Mouse (Mus musculus) limb, embryonic 13.5 days (tissue): ENCODE results near the gene Marveld2. TPM values are rescaled to one million over a fixed set of nuclear protein-coding genes. Genes with fewer than 3 reads are reported as not detected.

Experiments
- ATAC-seq: fragments of 200-750 bp; cut with Nextera tagmentation; 2 replicates; pipeline ENCODE4 v1.8.0; 2017; ENCODE audit warnings: low read depth, moderate number of reproducible peaks, moderate TSS enrichment; ENCODE audit not compliant: low FRiP score
- H3K27ac ChIP-seq: fragments of 300-500 bp; sonication (generic); 2 replicates; pipeline ENCODE4 v1.5.1; 2015; ENCODE audit warnings: inconsistent platforms, mild to moderate bottlenecking, moderate library complexity
- H3K27me3 ChIP-seq: fragments of 300-500 bp; sonication (generic); 2 replicates; pipeline ENCODE4 v1.6.1; 2015; ENCODE audit warnings: mild to moderate bottlenecking, inconsistent platforms
- H3K36me3 ChIP-seq: fragments of 300-500 bp; sonication (generic); 2 replicates; pipeline ENCODE4 v1.6.1; 2015; ENCODE audit warnings: inconsistent platforms, mild to moderate bottlenecking, moderate library complexity
- H3K4me1 ChIP-seq: fragments of 300-500 bp; sonication (generic); 2 replicates; pipeline ENCODE4 v1.6.1; 2015; ENCODE audit warnings: inconsistent platforms
- H3K4me2 ChIP-seq: fragments of 300-500 bp; sonication (generic); replicated peaks from 2 replicates; pipeline ENCODE4 v1.6.1; 2015; ENCODE audit warnings: inconsistent platforms, mild to moderate bottlenecking, moderate library complexity
- H3K4me3 ChIP-seq: fragments of 300-500 bp; sonication (generic); 2 replicates; pipeline ENCODE4 v1.5.1; 2015; ENCODE audit warnings: moderate library complexity, mild to moderate bottlenecking, inconsistent platforms
- H3K9ac ChIP-seq: fragments of 300-500 bp; sonication (generic); 2 replicates; pipeline ENCODE4 v1.6.1; 2015; ENCODE audit warnings: mild to moderate bottlenecking, inconsistent platforms
- H3K9me3 ChIP-seq: fragments of 300-500 bp; sonication (generic); 2 replicates; pipeline ENCODE4 v1.6.1; 2016; ENCODE audit warnings: inconsistent platforms
- WGBS: fragments of 180-500 bp; shearing (Covaris S2); methylation state at CpG from one replicate; pipeline ENCODE4 v1.1.7; 2015; 5-methylcytosine and 5-hydroxymethylcytosine counted together
- polyA plus RNA-seq: library from polyadenylated mRNA; unstranded; fragments of >200 nt; fragmentation: Nextera tagmentation; extraction: Ambion mirVana; gene quantifications from 2 replicates; pipeline ENCODE4 v1.2.1, GENCODE M21; 2015

Marveld2 gene
- polyA plus RNA-seq, 1 experiment from 2014 or later = 4.0 TPM

GRCm38 (mm10) chr13:100553042-100553437, 63.7 kb downstream of the Marveld2 start:
- peaks cover 62% of the 10 kb centered on the region for H3K27me3 ChIP-seq
- no peaks in the 10 kb centered on the region for H3K36me3 ChIP-seq
- no peaks in the 10 kb centered on the region for H3K9me3 ChIP-seq
- peaks cover 21% of the 10 kb centered on the region for H3K4me1 ChIP-seq
- 6% methylated on average over 12 of the region's 12 CpGs for WGBS
- peak overlapping the region; percentile 64 for H3K4me3 ChIP-seq
- no peak overlapping the region for H3K27ac ChIP-seq
- ATAC-seq = no peak
- no peak overlapping the region for H3K9ac ChIP-seq
- H3K4me2 ChIP-seq = peak overlapping the region; percentile 100

- Histone ChIP-seq H3K9me3 (no peaks in the 10 kb centered on the region), H3K9ac (peak within 1 kb of the TSS; percentile 62), H3K27me3 (peaks cover 62% of the 10 kb centered on the region), H3K4me3 (peak within 1 kb of the TSS; percentile 64), H3K27ac (no peak within 1 kb of the TSS), H3K4me1 (peaks cover 21% of the 10 kb centered on the region), H3K4me2 (peak within 1 kb of the TSS; percentile 100), H3K36me3 (no peaks in the 10 kb centered on the region)
- peak; percentile 78; the same call in 1 of the 2 replicates for ATAC-seq
- under 1% methylated on average over 43 of the region's 45 CpGs for WGBS
Measured at GRCm38 (mm10) chr13:100552369-100553041, 64.3 kb downstream of the Marveld2 start, which contains the start of gene Ocln. Ocln (minus strand) TSS chr13:100552718.

GRCm38 (mm10) chr13:100552009-100552368, 64.8 kb downstream of the Marveld2 start:
- peak overlapping the region; percentile 64 for H3K4me3 ChIP-seq
- under 1% methylated on average over 33 of the region's 35 CpGs for WGBS
- H3K9ac ChIP-seq = peak overlapping the region; percentile 62
- H3K4me1 ChIP-seq = peaks cover 21% of the 10 kb centered on the region
- no peaks in the 10 kb centered on the region for H3K9me3 ChIP-seq
- ATAC-seq = no peak
- no peaks in the 10 kb centered on the region for H3K36me3 ChIP-seq
- H3K4me2 ChIP-seq = peak overlapping the region; percentile 100
- H3K27me3 ChIP-seq = peaks cover 62% of the 10 kb centered on the region
- no peak overlapping the region for H3K27ac ChIP-seq

GRCm38 (mm10) chr13:100551371-100552008, 65.3 kb downstream of the Marveld2 start:
- no peak overlapping the region for H3K27ac ChIP-seq

GRCm38 (mm10) chr13:100547269-100547668, 69.5 kb downstream of the Marveld2 start:
- Histone ChIP-seq H3K4me2 (no peak overlapping the region), H3K27me3 (peaks cover 30% of the 10 kb centered on the region), H3K4me3 (no peak overlapping the region), H3K4me1 (peaks cover 12% of the 10 kb centered on the region), H3K9me3 (peaks cover 4% of the 10 kb centered on the region; the same call in 1 of the 2 replicates), H3K9ac (no peak overlapping the region), H3K36me3 (no peaks in the 10 kb centered on the region), H3K27ac (no peak overlapping the region)
- WGBS = 81% methylated on average over 5 of the region's 5 CpGs
- no peak for ATAC-seq

More at GRCm38 (mm10) chr13:100551371-100552008, 65.3 kb downstream of the Marveld2 start:
- Histone ChIP-seq H3K9ac (peak overlapping the region; percentile 62), H3K27me3 (peaks cover 62% of the 10 kb centered on the region), H3K4me2 (peak overlapping the region; percentile 100), H3K9me3 (peaks cover 1% of the 10 kb centered on the region; the same call in 1 of the 2 replicates), H3K4me3 (peak overlapping the region; percentile 64), H3K4me1 (peaks cover 21% of the 10 kb centered on the region), H3K36me3 (no peaks in the 10 kb centered on the region)
- ATAC-seq = no peak
- WGBS = under 1% methylated on average over 41 of the region's 41 CpGs

Other genes starting within 250 kb of the Marveld2 start
- 0.04 TPM in 1 of 2 replicates, not detected in the other for gene Naip1, start 164.1 kb downstream of the Marveld2 start, polyA plus RNA-seq
- gene Gtf2h2, start 124.4 kb downstream of the Marveld2 start, polyA plus RNA-seq = 86.0 and 93.9 TPM in 2 replicates
- gene Ocln, start 64.3 kb downstream of the Marveld2 start, polyA plus RNA-seq = 3.8 TPM in 2 replicates
- 282 and 298 TPM in 2 replicates for gene Ak6, start 34.0 kb upstream of the Marveld2 start, polyA plus RNA-seq
- gene Rad17, start 34.1 kb upstream of the Marveld2 start, polyA plus RNA-seq = 24.5 and 26.2 TPM in 2 replicates
- gene Taf9, start 34.6 kb upstream of the Marveld2 start, polyA plus RNA-seq = 18.4 and 18.9 TPM in 2 replicates
- gene Ccdc125, start 52.7 kb upstream of the Marveld2 start, polyA plus RNA-seq = 4.8 and 5.2 TPM in 2 replicates
- 109 and 112 TPM in 2 replicates for gene Cdk7, start 114.0 kb upstream of the Marveld2 start, polyA plus RNA-seq
- 100.0 and 102 TPM in 2 replicates for gene Mrps36, start 127.7 kb upstream of the Marveld2 start, polyA plus RNA-seq
- 40.2 and 40.7 TPM in 2 replicates for gene Cenph, start 158.9 kb upstream of the Marveld2 start, polyA plus RNA-seq
- gene Ccnb1, start 169.6 kb upstream of the Marveld2 start, polyA plus RNA-seq = 241 and 246 TPM in 2 replicates
- 54.1 and 57.2 TPM in 2 replicates for gene Slc30a5, start 216.5 kb upstream of the Marveld2 start, polyA plus RNA-seq